Mouse (Mus musculus) activated CD4-positive, CD25-positive, alpha-beta regulatory T cell, adult 4 months (primary cell): ENCODE measurements around the gene 4932438H23Rik. TPM values are rescaled to one million over a fixed set of nuclear protein-coding genes. Genes with fewer than 3 reads are reported as not detected.
A peak's percentile ranks its signal among the peaks of the same experiment; 100 is the strongest.
"Not testable (repeated sequence)": the region's sequence is repeated elsewhere in the genome, so short reads cannot be mapped to it uniquely, and the experiment has no call there.

Experiments used
- ATAC-seq: one replicate; pipeline ENCODE4 v1.8.0; 2017
- polyA plus RNA-seq, 2 experiments: library from polyadenylated mRNA; unstranded; fragments of 100-300 nt; shearing (Covaris generic); gene quantifications; one replicate each; pipeline ENCODE4 v1.2.1; 2017

4932438H23Rik gene
- polyA plus RNA-seq, 2 experiments from 2014 or later, result 0.22 to 1.0 TPM

DNA sequence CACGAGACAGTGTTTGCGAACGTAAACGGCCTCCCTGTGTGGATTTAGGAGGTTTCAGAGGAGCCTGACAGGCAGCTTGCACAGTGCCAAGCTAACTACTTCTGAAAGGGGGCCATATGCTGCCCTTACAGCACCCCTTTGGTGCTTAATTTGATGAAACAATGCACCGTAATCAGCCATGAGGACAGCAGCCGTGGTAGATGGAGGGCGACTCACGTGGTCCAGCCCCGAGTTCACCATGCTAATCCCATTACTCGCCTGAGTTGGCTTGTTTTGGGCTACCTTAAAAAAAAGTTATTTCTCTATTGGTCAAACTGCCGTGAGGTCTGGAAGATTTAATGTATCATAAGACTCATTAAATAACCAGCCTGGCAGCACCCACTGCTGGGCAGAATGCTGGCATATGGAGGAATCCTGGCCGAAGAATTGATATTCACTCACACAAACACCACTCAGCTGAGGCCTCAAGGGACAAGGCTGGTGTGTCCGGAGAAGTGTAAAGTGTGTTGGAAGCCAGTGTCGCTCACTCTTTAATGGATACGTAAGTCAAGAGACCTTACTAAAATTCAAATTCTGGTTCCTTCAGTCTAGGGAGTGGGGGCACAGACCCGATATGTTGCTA lies 4.6 kb upstream of the 4932438H23Rik start:
- no peak for ATAC-seq

DNA sequence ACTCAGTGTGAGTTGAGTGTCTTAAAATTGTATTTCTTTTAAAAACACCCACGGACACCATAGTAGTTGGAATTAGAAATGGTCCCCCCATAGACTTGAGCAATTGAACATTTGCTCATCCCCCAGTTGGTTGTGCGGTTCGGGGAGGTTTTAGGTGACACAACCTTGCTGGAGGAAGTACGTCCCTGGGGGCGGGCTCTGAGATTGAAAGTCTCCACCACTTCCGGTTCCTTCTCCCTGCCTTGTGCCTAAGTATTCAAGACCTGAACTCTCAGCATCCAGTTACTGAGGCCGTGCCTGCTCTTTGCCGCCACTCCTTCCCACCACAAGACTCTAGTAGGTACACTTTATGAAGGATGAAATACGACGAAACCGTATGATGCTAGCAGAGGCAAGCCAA lies 2.9 kb upstream of the 4932438H23Rik start:
- no peak for ATAC-seq

DNA sequence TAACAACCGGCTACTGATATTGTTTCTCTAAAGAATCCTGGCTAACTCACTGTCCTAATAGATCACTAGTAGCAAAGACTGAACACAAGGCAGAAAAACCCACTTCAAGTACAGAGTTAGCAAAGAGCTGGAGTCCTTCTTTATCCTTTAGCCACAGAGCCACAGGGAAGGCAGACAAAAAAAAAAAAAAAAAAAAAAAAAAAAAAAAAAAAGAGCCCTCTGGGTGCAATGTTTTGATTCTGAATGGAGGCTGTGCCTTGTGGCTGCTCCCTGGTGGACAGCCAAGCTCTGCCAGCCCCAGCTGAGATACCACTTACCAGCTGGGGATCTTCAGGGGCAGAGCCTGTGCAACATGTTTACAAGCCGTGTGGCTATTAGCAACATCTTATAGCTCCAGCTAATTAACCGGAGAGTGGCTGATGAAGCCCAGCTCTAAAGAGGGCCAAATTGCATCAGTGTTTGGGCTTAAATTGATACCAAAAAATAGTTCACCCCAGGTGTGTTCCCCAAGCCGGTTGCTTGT lies 2.1 kb upstream of the 4932438H23Rik start:
- no peak for ATAC-seq

DNA sequence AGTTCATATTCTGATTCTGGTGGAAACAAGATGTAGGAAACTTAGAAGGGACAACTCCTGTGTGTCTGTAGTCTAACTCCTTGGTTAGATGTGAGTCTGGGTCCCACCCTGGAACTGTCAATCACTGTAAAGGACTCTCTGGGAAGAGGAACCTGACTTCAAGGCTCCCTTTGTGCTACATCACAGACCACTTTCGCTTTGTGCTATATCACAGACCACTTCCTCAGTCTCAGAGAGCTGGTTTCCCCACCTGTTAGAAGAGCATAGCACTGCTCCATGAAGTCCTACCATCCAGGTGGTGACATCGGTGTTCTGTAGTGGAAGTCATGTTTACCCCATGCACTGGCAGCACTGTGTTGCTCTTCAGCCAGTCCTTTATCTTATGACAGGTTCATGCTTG lies 1.1 kb upstream of the 4932438H23Rik start:
- ATAC-seq, result no peak

DNA sequence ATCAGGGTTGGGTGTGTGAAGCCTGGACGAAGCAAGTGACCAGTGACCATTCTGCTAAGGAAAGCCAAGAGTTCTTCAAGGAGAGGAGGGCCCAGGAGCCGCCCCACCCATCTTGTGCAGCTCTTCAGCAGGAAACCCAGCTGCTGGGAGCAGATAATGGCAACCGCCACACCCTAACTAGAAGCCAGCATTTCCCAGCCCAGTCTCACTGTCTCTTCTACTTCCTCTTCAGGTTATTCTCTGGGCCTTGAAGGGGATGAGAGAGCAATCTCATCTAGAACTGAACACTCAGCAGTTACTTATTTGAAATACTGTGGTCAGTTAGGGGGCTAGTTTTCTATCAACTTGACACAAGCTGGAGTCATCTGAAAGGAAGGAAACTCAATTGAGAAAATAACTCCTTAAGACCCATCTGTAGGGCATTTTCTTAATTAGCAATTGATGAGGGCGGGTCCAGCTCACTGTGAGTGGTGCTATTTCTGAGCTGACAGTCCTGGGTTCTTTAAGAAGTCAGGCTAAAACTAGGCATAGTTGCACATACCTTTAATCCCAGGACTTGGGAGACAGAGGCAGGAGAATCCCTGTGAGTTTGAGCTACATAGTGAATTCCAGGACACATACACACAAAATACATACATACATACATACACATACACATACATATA lies 8.1 kb downstream of the 4932438H23Rik start:
- no peak for ATAC-seq

DNA sequence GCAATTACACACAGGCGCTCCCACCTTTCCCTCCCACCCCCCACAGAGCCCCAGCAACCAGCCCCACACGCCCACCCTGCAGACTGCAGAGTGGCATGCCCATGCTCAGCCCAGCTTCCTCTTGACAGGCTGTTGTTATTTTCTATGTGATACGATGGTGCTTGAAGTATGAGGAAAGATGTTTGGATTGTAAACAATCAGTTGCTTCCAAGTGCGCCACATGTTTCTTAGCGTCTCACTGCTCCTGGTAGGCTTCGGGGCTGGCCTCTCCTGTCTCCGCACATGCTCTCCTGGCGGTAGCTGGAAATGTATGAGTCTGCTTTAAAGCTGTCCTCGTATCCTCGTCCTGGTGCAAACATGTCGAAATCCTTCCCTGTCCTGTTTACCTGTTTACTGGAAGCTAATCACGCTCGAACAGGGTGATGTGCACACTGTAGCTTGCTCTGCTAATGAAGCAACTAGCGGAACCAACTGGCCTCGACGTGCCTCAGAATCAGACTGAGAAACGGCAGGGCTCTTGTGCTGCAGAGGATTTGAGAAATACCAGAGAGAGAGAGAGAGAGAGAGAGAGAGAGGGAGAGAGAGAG lies 9.6 kb downstream of the 4932438H23Rik start:
- no peak for ATAC-seq

DNA sequence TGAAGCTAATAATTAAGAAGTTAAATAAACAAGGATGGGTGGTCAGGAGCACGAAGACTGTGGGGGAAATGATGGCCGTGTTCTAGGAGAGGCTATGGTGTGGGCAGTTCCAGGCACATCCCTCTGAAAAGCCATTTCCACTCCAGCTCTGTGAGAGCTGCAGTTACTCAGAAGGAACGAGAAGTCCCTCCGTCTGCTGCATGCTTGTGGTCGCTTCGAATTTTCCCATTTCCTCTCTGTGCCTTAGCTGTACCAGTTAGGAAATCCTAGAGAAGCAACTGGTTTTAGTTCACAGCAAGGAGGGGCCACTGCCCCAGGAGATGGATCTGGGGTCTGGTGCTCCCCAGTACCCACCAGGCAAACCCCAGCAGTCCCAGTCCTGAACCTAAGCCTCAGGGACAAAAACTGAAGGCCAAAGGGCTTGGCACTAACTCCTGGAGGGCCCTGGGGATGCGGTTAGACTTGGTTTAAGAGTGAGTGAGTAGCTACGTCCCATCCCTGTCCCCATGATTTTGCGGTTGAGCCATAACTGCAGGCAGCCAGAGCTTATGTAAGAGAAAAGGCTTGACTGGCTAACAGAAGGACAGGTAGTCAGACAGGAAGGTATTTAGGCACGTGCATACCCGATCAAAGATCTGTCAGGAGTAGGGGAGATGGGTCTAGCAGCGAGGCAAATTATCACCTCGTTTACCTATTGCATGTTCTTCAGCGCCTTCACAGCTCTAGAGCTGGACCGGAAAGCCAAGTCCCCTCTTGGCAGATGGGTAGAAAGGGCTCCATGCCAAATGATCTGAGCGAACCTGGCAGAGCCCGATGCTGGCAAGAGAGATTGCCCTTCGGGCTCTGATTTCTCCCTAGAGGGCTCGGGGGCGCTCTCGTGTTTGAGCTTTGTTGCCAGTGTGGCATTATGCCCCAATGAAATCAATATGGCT lies 10.3 kb downstream of the 4932438H23Rik start:
- no peak for ATAC-seq

DNA sequence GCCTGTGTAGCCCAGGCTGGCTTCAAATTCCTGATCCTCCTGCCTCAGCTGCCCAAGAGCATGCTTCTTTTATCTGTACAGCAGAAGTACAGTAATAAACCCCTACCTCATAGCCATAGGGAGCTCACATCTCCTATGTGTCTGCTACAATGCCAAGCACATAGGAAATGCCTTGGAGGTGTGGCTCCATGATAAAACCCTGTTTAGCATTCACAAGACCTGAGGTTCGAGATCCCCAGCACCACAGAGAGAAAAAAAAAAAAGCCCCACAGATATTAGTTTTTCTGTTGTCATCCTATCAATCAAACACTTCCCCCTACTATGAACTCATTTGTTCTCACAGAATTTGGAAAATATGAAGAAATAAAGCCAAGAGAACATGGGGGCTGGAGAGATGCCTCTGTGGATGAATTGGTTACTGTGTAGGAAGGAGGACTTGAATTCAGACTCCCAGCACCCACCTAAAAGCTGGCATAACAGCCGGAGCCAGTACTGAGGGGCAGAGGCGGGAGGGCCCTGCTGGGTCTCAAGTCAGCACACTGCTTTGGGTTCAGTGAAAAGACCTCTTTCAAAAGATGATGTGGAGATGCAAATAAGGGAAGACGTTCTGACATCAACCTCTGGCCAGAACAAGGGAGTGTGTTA lies 11.8 kb downstream of the 4932438H23Rik start:
- ATAC-seq, result no peak

DNA sequence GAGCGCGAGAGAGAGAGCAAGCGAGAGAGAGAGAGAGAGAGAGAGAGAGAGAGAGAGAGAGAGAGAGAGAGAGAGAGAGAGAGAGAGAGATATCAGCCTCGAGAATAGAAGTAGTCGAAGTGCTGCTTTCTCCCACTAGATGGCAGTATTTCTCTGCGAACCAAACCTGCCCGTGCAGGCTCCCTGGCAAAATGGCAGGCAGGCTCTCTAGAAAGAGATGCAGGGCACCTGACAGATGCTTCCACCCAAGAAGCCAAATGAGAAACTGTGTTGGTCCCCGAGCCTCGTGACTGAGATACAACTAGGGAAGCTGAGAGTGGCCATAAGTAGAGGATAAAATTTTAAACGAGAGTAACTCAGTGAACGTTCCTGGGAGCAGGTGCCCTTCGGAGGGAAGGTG lies 13.4 kb downstream of the 4932438H23Rik start:
- ATAC-seq, result peak; percentile 69

DNA sequence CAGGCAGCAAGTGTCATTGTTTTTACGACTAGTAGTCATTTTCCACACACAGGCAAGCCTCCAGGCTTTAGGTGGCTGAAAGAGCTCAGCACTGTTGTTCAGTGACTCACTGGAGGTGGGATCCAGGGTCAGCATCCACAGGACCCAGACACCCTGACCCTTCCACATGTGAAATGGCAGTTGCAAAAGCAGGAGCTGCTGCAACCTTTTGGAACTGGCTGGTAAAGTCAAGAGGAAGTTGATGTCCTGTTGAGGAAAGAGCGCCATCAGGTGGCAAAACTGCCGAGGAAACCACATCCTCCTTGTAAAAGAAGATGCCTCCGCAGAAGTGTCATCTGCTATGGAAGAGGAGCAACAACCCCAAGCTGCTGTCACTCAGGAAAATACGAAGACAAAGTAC lies 18.7 kb downstream of the 4932438H23Rik start:
- ATAC-seq, result peak; percentile 33

DNA sequence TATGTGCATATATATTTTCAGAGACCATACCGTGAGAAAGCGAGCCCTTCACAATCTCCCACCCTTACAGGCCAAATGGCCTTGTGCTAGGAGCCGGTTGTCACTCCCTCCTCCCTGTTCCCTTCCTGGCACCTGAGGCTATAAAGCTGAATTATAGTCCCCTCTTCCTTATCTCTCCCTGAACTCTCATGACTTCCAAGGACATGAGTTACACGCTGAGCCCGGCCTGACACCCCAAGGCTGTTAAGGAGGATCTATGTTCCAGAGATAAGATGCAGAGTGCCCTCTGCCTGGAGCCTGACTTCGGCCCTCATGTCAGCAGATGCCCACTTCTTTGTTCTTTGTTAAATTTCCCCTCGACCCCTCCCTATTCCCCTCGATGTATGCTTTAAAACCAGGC lies 19.5 kb downstream of the 4932438H23Rik start:
- ATAC-seq, result not testable (repeated sequence)

DNA sequence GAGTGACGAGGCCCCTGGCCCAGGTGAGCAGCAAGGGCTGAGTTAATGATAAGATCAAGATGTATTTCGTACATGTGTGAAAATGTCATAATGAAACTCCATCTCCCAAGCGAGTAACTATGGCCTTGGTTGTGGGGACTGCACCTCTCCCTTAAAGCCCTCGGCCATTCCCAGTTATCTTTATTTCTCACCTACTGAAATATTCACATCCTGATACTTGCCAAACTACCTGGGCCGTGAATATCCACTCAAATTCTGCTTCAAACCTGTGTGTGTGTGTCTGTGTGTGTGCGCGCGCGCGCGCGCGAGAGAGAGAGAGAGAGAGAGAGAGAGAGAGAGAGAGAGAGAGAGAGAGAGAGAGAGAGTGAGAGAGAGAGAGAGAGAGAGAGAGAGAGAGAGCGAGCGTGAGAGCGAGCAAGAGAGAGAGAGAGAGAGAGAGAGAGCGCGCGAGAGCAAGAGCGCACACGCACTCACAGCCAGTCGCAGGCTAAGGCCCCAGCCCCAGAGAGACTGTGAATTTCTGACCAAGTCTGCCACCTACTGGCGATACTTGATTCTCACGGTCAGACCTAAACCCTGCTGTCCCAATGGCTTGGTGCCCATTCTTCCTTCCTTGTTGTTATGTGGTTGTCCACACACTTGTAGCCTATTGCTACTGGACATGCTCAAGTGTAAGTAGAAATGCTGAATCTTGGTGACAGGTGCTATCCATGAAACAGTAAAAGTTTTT lies 21.6 kb downstream of the 4932438H23Rik start:
- peak; percentile 96 for ATAC-seq

DNA sequence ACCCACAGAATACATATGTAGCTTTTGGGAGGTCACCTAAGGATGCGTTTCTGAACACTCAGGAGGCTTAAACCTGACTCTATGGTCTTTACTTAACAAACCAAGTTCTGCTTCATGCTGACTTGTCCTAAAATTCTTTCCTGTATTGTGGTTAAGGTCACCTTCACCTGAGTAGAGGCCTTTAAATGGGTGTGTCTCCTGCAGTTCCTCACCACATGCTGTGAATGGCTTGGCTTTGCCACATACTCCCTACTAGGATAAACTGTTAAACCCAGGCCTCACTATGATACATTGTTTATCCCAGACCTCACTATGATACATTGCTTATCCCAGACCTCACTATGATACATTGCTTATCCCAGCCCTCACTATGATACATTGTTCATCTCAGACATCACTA lies 22.7 kb downstream of the 4932438H23Rik start:
- ATAC-seq, result no peak

DNA sequence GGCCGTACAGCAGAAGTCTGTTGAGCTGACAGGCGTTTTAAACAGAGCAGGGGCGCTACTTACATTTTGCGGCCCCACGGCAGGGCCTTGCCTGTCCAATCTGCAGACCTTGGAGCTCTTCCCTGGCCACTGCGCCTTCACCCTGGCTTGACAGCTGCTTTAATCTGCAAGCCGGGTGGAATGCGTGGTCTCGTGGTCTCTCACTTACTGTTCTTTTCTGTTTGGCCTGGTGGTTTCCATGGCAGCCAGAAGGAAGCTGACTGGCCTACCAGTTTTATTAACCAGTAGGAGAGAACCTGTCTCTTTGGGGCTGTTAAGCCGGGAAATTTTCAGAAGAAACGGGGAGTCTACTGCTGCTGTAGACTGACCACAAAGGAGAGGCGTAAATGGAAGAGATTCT lies 26.0 kb downstream of the 4932438H23Rik start:
- no peak for ATAC-seq

DNA sequence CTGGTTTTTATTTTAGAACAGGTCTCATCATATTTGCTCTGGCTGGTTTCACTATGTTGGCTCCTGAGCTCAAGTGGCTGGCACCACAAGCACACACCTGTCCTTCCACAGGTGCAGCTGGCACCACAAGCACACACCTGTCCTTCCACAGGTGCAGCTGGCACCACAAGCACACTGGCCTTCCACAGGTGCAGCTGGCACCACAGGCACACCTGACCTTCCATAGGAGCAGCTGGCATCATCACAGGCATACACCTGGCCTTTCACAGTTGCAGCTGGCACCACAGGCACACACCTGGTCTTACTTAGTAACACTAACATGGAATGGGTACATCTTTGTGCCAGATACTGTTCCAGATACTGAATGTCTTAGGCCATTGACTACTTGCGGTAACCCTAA lies 27.8 kb downstream of the 4932438H23Rik start:
- no peak for ATAC-seq

DNA sequence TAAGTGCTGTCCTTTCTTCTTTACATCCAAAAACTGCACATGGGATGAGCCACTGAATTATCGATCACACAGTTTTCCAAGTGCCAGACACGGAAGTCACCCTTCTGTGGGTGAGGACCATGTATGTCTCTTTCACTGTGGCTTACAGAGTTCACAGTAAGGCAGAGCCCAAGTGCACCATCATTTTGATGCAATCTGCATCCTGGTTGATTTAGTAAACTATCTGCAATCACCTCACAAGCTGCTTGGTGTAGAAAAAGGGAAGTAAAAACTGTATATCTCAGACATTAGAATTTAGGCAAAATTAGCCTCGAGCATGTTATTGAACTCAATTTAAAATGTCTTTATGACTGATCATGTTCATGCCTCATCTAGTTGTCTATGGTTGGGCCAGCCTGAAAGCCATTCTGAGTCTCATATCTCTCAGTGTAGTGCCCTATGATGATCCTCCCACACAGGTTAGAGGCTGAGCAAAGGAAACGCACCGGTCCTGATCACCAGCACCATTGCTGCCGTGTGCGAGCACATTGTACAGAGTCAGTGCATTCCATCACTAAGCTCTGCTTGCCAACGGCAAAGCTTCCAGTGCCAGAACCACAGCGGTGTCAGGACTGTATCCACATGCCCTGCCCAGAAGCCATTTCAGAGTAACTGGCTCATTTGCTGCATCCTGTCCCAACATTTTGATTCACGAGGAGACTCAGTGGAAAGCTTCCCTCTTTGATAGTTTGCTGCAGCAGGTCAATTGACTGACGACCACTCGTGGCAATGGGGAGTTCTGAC lies 30.1 kb downstream of the 4932438H23Rik start:
- no peak for ATAC-seq

DNA sequence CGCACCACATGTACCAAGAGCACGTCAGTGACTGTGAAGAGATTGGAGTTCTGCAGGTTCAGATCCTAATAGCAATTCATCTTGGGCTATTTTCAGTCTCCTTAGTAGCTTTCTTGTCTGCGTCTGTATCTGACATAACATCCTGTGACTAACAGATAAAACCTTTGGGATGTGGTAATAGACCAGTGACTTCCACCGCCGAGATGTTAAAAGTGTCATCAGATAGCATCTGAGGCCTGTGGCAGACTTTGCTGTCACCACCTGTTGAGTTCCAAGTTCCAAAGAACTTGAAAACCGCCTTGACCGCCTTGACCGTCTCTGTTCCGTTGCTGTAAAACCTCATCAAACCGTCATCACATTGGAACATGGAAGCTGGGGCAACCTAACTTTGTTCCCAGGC lies 31.1 kb downstream of the 4932438H23Rik start:
- peak; percentile 49 for ATAC-seq

DNA sequence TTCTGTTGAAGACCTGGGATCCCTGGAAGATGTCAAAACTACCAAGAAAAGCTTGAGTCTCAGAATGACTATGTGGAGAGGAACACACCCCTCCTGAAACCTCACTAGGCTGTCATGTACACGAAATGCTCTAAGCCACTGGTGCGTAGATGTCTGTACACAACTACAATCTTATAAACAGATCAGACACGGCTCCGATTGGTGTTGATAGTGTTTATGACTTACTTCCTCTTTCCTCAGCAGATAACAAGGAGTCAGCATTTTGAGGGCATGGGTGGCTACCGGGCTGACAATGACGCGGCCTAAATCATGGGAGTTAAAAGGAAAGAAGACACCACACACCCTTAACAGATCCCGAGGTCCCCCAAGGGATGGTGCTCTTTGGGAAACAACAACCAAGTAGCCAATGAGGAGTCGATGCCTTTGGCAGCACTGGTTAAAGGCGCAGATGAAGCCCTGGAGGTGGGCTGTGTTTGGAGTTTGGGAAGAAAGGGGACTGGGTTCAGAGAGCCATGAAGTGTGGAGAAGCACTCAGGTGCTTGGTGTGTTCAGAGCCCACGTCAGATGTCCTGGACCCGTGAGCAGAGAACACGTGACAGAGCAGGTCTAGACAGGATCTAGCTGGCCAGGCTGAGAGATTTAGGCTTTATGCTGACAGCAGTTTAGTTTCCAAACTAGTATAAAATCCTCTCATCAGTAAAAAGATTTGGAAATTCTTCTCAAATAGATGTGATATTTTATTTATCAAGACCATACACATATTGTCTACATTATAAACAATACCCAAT lies 33.2 kb downstream of the 4932438H23Rik start:
- ATAC-seq, result peak; percentile 58

DNA sequence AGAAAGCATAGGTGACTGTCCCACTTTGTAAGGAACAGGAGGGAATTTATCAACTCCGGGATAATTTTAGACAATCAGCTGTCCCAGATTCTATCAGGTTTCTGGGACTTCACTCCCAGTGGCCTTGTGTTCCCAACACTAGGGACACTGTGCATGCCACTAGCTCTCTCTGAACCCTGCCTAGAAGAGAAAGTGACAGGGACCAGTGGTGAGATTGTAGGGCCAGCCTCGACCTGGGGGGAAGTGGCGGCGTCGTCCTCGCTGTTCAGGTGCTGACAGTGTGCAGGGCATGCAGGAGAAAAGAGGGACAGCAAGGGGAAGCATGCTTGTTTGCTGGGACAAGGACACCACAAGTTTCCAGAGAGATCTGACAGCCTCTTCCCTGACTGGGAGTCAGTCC lies 37.2 kb downstream of the 4932438H23Rik start:
- ATAC-seq, result no peak

DNA sequence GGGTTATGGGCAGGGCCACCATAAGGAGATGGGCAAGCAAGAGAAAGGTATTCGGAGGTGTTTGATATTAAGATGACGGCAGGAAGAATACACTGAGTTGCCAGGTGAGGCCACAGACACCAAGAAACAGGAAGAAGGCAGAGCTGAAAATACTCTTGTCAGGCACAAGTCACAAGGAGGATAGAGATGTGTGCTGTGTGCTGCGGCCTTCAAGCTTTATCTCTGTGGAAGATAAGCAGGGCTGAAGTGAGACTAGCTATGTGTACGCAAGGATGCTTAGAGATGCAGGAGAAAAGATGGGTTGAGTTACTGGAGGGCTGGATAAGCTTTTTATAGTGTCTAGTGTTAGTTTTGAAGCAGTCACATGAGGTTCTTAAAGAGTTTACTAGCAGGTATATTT lies 37.7 kb downstream of the 4932438H23Rik start:
- ATAC-seq, result peak; percentile 31
